Mouse (Mus musculus) midbrain, embryonic 14.5 days (tissue): ENCODE data around the gene Zfp429. TPM values are rescaled to one million over a fixed set of nuclear protein-coding genes. Genes with fewer than 3 reads are reported as not detected.
"Not testable (repeated sequence)": the region's sequence is repeated elsewhere in the genome, so short reads cannot be mapped to it uniquely, and the experiment has no call there.

ENCODE experiments used
- ATAC-seq: fragments of 200-750 bp; cut with Nextera tagmentation; 2 replicates; pipeline ENCODE4 v1.8.0; 2017; ENCODE audit warnings: moderate number of reproducible peaks, moderate library complexity; ENCODE audit not compliant: low FRiP score, low TSS enrichment
- DNase-seq: peaks from one replicate; pipeline ENCODE4 v3.0.0-alpha.2; 2015
- H3K27ac ChIP-seq: fragments of 300-500 bp; sonication (generic); replicated peaks from 2 replicates; pipeline ENCODE4 v1.5.1; 2014; ENCODE audit warnings: mild to moderate bottlenecking, low read depth, low read length, moderate library complexity
- H3K27me3 ChIP-seq: fragments of 300-500 bp; sonication (generic); 2 replicates; pipeline ENCODE4 v1.6.1; 2014; ENCODE audit warnings: low read length, control low read depth, mixed read lengths; ENCODE audit not compliant: control insufficient read depth, insufficient read depth
- H3K36me3 ChIP-seq: fragments of 300-500 bp; sonication (generic); 2 replicates; pipeline ENCODE4 v1.6.1; 2014; ENCODE audit warnings: low read length, control low read depth; ENCODE audit not compliant: control insufficient read depth, insufficient read depth
- H3K4me1 ChIP-seq: fragments of 300-500 bp; sonication (generic); 2 replicates; pipeline ENCODE4 v1.6.1; 2014; ENCODE audit warnings: mild to moderate bottlenecking, antibody characterized with exemption, low read length, control low read depth; ENCODE audit not compliant: control insufficient read depth, insufficient read depth
- H3K4me2 ChIP-seq: fragments of 300-500 bp; sonication (generic); 2 replicates; pipeline ENCODE4 v1.6.1; 2014; ENCODE audit warnings: mild to moderate bottlenecking, low read length, moderate library complexity
- H3K4me3 ChIP-seq: fragments of 300-500 bp; sonication (generic); replicated peaks from 2 replicates; pipeline ENCODE4 v1.5.1; 2014; ENCODE audit warnings: low read depth, low read length
- H3K9ac ChIP-seq: fragments of 300-500 bp; sonication (generic); replicated peaks from 2 replicates; pipeline ENCODE4 v1.6.1; 2014; ENCODE audit warnings: mild to moderate bottlenecking, low read length, moderate library complexity
- H3K9me3 ChIP-seq: fragments of 300-500 bp; sonication (generic); 2 replicates; pipeline ENCODE4 v1.6.1; 2016; ENCODE audit warnings: low read length, control low read depth, mixed read lengths; ENCODE audit not compliant: control insufficient read depth
- WGBS: fragments of 180-500 bp; shearing (Covaris S2); extraction: QIAGEN DNeasy Blood & Tissue Kit; methylation state at CpG from one replicate; pipeline ENCODE4 v1.1.7; 2014; 5-methylcytosine and 5-hydroxymethylcytosine counted together
- polyA plus RNA-seq: library from polyadenylated mRNA; unstranded; fragments of >200 nt; fragmentation: Nextera tagmentation; extraction: Ambion mirVana; gene quantifications from 2 replicates; pipeline ENCODE4 v1.2.1, GENCODE M21; 2014

Gene Zfp429
- 2.7 and 3.6 TPM in 2 replicates for polyA plus RNA-seq

DNA sequence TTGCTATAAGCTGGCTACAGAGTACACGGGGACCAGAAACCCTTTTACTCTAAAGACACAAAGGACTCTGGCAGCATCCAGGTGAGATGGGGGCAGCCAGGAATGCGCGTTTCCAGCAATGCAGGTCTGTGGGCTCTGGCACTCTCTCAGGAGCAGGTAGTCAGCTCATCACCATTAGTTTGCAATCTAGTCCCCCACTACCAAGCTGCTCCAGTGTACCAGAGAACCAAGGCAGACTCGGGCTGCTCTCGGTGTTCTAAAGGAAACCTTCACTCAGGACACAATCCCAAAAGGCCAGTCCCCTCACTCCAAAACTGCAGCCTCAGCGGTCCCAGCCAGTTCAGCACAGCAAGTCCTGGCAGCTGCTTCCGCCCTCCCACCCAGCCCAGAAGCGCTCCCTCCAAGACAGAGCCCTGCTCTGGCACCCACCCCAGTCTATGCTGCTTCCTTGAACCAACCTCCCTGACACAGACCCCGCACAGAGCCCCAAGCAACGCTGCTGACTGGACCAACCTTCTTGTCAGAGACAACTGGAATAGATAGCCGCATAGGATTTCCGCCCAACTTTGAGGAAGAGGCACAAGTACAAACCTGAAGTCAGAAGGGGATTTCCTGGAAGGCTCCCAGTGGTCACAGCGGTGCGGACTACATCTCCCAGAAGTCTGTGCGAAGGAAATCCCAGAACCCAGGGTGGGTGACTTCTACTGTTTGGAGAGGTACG is at the start of gene Zfp429:
Zfp429 (minus strand) TSS at position 637 of the 721 bp plus-strand sequence.
- DNase-seq = peak; percentile 83
- peak within 1 kb of the TSS; percentile 47 for H3K4me3 ChIP-seq
- H3K27me3 ChIP-seq, H3K4me1 ChIP-seq, H3K36me3 ChIP-seq, H3K9me3 ChIP-seq, H3K27ac ChIP-seq: not testable (repeated sequence)
- peak within 1 kb of the TSS; percentile 53 for H3K4me2 ChIP-seq
- WGBS = 6% methylated on average over 14 of the region's 16 CpGs
- ATAC-seq = peak; percentile 92
- peak within 1 kb of the TSS; percentile 29; the same call in 1 of the 2 replicates for H3K9ac ChIP-seq

DNA sequence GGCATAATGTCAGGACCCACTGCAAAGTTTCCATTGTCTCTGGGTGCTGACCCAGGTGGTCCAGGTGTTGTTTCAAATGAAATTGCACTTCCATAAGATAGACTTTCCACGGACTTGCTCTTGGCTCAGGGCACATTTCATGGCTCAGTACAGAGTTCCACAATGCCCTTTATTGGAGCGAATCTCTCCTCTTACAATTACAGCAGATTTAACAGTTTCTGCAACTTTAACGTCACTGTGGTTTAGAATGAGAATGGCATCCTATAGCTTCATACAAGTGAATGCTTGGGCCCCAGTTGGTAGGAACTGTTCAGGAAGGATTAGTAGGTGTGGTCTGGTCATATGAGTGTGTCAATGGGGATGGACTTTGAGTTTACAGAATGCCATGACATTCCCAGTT is 37.5 kb upstream of the Zfp429 start:
- H3K4me1 ChIP-seq, H3K4me3 ChIP-seq, H3K9ac ChIP-seq, DNase-seq, H3K4me2 ChIP-seq, ATAC-seq, H3K9me3 ChIP-seq, H3K27me3 ChIP-seq, H3K27ac ChIP-seq, H3K36me3 ChIP-seq: not testable (repeated sequence)
- 67% methylated on average over 1 of the region's 3 CpGs for WGBS

DNA sequence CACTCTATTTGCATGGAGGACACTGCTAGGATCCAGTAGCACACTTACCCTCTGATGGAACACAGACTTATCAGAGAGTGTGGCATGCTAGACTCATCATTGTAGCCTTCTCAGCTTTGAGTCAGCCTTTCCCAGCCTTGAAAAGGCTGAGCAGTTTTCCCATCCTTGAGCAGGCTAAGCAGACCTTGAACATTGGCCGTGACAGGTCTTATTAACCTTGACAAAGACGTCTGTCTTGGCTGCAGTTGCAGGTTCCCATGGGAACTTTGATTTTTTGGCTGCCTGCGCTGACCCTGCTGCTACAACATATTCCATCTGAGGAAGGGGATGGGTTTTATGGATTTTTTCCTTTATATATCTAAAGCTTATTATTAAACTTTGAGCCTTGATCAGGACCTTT is 28.5 kb upstream of the Zfp429 start:
- no peak overlapping the region for H3K4me3 ChIP-seq
- no peaks in the 10 kb centered on the region for H3K36me3 ChIP-seq
- H3K4me2 ChIP-seq = no peak overlapping the region
- no peak overlapping the region for H3K27ac ChIP-seq
- no peaks in the 10 kb centered on the region for H3K9me3 ChIP-seq
- DNase-seq (no peak), ATAC-seq (no peak)
- 60% methylated on average over 3 of the region's 3 CpGs for WGBS
- H3K27me3 ChIP-seq = no peaks in the 10 kb centered on the region
- H3K4me1 ChIP-seq = no peaks in the 10 kb centered on the region
- H3K9ac ChIP-seq = no peak overlapping the region

DNA sequence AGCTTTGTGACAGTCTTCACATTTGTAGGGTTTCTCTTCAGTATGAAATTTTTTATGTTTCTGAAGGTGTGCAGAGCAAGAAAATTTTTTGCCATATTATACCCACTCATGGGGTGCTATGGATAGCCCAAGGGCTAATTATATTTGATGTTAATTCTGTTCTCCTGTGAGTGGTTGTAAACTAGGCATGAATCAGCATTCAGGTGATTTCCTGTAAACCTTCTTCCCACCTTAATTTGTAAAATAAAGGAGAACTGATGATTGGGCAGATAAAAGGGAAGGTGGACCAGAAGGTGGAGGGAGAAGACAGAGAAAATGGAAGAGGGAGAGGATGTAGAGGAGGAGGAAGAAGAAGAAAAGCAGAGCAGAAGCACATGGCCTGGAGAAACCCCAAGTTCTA is 26.1 kb upstream of the Zfp429 start:
- not testable (repeated sequence) for H3K9ac ChIP-seq, ATAC-seq, H3K9me3 ChIP-seq, H3K4me1 ChIP-seq, DNase-seq, H3K4me2 ChIP-seq, H3K36me3 ChIP-seq, H3K4me3 ChIP-seq, H3K27me3 ChIP-seq, H3K27ac ChIP-seq

DNA sequence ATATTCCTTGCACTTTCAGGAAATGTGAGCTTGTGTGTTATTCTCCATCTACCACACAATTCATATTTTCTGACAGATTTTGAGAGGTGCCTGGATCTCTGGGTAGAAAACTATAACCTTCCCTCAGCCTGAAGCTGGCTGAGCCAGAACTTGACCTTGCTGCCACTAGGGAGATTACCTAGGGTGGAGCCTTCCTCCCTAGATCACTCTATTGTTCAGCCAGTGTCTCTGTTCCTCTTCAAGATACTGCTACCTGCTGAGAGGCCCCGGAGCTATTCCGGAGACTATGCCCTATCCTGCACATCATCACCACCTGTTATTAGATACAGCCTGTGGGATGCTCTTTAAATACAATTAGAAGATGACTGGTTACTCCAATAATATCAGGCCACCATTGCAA is 22.9 kb upstream of the Zfp429 start:
- H3K9ac ChIP-seq, H3K4me1 ChIP-seq, DNase-seq, H3K27ac ChIP-seq, H3K27me3 ChIP-seq, ATAC-seq, H3K36me3 ChIP-seq, H3K4me2 ChIP-seq, H3K4me3 ChIP-seq, H3K9me3 ChIP-seq: not testable (repeated sequence)
- 82% methylated on average over 2 of the region's 2 CpGs for WGBS

DNA sequence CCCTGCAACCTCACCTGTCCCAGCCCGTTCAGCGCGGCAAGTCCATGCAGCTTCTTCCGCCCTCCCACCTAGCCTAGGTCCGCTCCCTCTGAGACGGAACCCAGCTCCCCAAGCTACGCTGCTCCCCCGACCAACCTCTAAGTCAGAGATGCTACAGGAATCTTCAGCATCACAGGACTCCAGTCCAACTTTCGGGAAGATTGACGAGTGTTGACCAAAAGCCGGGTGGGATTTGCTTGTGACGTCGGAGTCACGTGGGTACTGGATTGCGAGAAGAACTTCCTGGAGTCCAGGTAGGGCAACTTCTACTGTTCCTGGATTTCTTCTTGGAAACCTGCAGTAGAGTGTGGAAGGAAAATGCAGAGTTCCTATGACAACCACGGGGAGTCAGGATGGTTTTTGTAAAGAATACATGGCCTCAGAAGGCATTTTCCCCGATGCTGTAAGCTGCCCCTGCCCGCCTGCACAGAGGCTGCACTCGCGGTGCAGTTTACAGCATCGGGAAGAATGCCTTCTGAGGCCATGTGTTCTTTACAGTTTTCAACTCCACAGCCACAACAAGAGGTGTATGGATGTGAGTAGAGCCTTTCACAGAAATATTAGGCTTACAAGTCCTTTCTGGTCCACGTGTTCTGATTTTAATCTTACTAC is 21.7 kb upstream of the Zfp429 start, which contains the start of gene Zfp459:
Zfp459 (minus strand) TSS at position 212 of the 651 bp plus-strand sequence.
- H3K27ac ChIP-seq = no peak within 1 kb of the TSS
- DNase-seq (peak; percentile 76), ATAC-seq (peak; percentile 84)
- H3K36me3 ChIP-seq = no peaks in the 10 kb centered on the region
- H3K9ac ChIP-seq = peak within 1 kb of the TSS; percentile 60
- H3K9me3 ChIP-seq = no peaks in the 10 kb centered on the region
- WGBS = 2% methylated on average over 22 of the region's 22 CpGs
- no peaks in the 10 kb centered on the region for H3K27me3 ChIP-seq
- H3K4me1 ChIP-seq = peaks cover 3% of the 10 kb centered on the region; the same call in 1 of the 2 replicates
- H3K4me2 ChIP-seq = peak within 1 kb of the TSS; percentile 92
- peak within 1 kb of the TSS; percentile 64 for H3K4me3 ChIP-seq

DNA sequence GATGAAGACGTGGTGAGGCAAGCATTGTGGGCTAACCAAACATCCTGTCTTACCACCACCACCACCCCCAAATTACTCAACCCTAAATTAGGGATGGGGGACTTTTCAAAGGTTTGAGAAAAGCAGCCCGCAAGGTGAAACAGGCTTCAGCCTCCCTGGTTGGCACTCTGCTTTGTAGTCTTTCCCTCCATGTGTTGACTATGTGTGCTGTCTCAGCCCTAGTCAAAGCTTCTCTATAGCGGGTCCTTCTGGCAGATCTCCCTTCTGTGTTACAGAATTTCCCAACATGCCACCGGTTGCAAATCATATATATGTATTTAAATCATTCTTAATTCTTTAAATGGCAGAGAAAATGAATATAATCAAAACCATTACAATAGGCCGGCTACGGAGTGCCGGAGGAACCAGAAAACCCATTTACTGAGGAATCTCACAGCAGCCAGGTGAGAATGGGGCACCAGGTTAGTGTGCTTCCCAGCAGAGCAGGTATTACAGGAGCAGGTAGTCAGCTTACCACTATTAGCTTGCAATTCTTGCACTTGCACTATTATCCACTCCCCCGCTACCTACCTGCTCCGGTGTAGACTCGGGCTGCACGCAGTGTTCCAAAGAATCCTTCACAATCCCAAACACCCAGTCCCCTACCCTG is 21.1 kb upstream of the Zfp429 start:
- Histone ChIP-seq H3K4me3 (peak overlapping the region; percentile 64), H3K4me1 (peaks cover 3% of the 10 kb centered on the region; the same call in 1 of the 2 replicates), H3K9me3 (no peaks in the 10 kb centered on the region), H3K27me3 (no peaks in the 10 kb centered on the region), H3K9ac (peak overlapping the region; percentile 60), H3K27ac (no peak overlapping the region), H3K4me2 (peak overlapping the region; percentile 92), H3K36me3 (no peaks in the 10 kb centered on the region)
- whole genome bisulfite sequencing = 34% methylated on average over 11 of the region's 11 CpGs
- no peak; the same call in 1 of the 2 replicates for ATAC-seq
- DNase-seq = no peak

DNA sequence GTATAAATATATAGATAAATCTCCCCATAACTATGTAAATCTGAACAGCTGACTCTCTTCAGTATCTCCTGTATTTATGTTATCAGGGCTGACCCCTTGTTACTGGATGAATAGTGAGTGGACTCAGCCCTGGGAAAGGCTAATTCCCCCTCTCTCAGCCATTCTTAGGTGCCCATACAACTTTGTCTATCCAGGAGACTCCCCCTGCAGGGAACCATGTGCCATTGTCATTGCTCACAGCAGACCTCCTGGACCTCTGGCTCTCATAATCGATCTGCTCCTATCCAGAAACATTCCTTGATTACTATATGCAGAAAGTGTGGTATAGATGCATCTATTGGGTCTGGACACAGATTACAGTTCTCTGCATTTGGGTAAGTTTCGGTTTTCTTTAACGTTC is 17.2 kb upstream of the Zfp429 start:
- no peaks in the 10 kb centered on the region for H3K27me3 ChIP-seq
- no peak overlapping the region for H3K4me3 ChIP-seq
- no peak overlapping the region for H3K9ac ChIP-seq
- no peak overlapping the region for H3K4me2 ChIP-seq
- ATAC-seq = no peak
- WGBS = 88% methylated on average over 3 of the region's 3 CpGs
- no peak for DNase-seq
- H3K36me3 ChIP-seq = no peaks in the 10 kb centered on the region
- H3K27ac ChIP-seq = no peak overlapping the region
- H3K4me1 ChIP-seq = peaks cover 3% of the 10 kb centered on the region; the same call in 1 of the 2 replicates
- no peaks in the 10 kb centered on the region for H3K9me3 ChIP-seq
